Mouse (Mus musculus) liver, adult 2 months (tissue): Measurements from ENCODE around the gene Anks1b. TPM values are rescaled to one million over a fixed set of nuclear protein-coding genes. Genes with fewer than 3 reads are reported as not detected.

ENCODE experiments used
- DNase-seq: peaks from one replicate; pipeline ENCODE4 v3.0.0-alpha.2; 2011; ENCODE audit warnings: low read depth, low spot score; ENCODE audit errors: extremely low read depth
- H3K27ac ChIP-seq: fragments of 200-500 bp; replicated peaks from 2 replicates; pipeline ENCODE4 v1.5.1; 2012; ENCODE audit warnings: low read depth, mild to moderate bottlenecking, control low read depth, inconsistent platforms, low read length; ENCODE audit not compliant: insufficient read depth
- H3K27me3 ChIP-seq: fragments of 200-500 bp; 2 replicates; pipeline ENCODE4 v1.6.1; 2012; ENCODE audit warnings: mild to moderate bottlenecking, moderate library complexity, low read length, inconsistent platforms; ENCODE audit not compliant: control insufficient read depth, insufficient read depth
- H3K36me3 ChIP-seq: fragments of 200-500 bp; 2 replicates; pipeline ENCODE4 v1.6.1; 2012; ENCODE audit warnings: low read length, inconsistent platforms; ENCODE audit not compliant: control insufficient read depth, insufficient read depth
- H3K4me1 ChIP-seq: fragments of 200-500 bp; 2 replicates; pipeline ENCODE4 v1.6.1; 2011; ENCODE audit warnings: low read length; ENCODE audit not compliant: control insufficient read depth, insufficient read depth
- H3K4me3 ChIP-seq: fragments of 200-500 bp; 2 replicates; pipeline ENCODE4 v1.5.1; 2011; ENCODE audit warnings: low read depth, mild to moderate bottlenecking, control low read depth, low read length, moderate library complexity; ENCODE audit not compliant: insufficient read depth
- H3K79me2 ChIP-seq: fragments of 200-500 bp; 2 replicates; pipeline ENCODE4 v1.6.1; 2012; ENCODE audit warnings: inconsistent platforms, mild to moderate bottlenecking, low read length, moderate library complexity; ENCODE audit not compliant: control insufficient read depth, insufficient read depth
- H3K9ac ChIP-seq: fragments of 200-500 bp; 2 replicates; pipeline ENCODE4 v1.6.1; 2012; ENCODE audit warnings: low read depth, mild to moderate bottlenecking, control low read depth, inconsistent platforms, low read length
- CTCF ChIP-seq: fragments of 200-500 bp; IDR thresholded peaks from 2 replicates; pipeline ENCODE4 v1.5.1; 2011; ENCODE audit warnings: low read depth, low read length, control low read depth
- POLR2A ChIP-seq: fragments of 200-500 bp; IDR thresholded peaks from 2 replicates; pipeline ENCODE4 v1.6.1; 2011; ENCODE audit warnings: low read length, control low read depth; ENCODE audit not compliant: insufficient read depth; ENCODE audit errors: extremely low read depth
- WGBS: fragments of 180-500 bp; shearing (Covaris S2); methylation state at CpG from one replicate; pipeline ENCODE4 v1.1.7; 2018; 5-methylcytosine and 5-hydroxymethylcytosine counted together
- polyA plus RNA-seq: library from polyadenylated mRNA; depleted of rRNA; stranded (reverse); fragments of >200 nt; gene quantifications from 2 replicates; pipeline ENCODE4 v1.2.3, GENCODE M21; 2012
- total RNA-seq: library from RNA; depleted of rRNA; stranded (reverse); fragments of >200 nt; gene quantifications from 2 replicates; pipeline ENCODE4 v1.2.3, GENCODE M21; 2014

Gene Anks1b
- total and polyA plus RNA-seq, 2 experiments, result under 0.01 TPM; not detected in 1

DNA sequence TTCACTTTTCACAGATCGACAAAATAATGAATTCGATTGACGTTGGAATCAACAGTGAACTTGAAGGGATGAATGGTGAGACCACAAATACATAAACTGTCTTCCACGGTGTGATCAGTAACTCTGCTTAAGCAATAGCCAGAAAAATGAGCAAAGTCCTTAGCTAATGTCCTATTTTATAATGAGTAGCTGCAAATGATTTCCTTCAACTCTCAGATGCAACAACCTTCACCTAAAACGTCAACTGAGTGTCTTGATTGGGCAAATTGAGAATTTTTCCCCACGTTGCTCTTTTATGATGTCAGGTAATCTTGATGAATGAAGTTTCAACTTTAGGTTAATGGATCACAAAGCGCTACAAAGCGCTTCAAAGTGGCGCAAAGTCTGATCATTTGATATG, 639.5 kb downstream of the Anks1b start:
- Histone ChIP-seq H3K4me1 (no peaks in the 10 kb centered on the region), H3K9ac (no peak overlapping the region), H3K36me3 (no peaks in the 10 kb centered on the region), H3K27ac (no peak overlapping the region), H3K79me2 (no peaks in the 10 kb centered on the region), H3K27me3 (no peaks in the 10 kb centered on the region), H3K4me3 (no peak overlapping the region)
- TF ChIP-seq CTCF, result no peak
- TF ChIP-seq POLR2A, result no peak
- no peak for DNase-seq
- 84% methylated on average over 9 of the region's 9 CpGs for WGBS

DNA sequence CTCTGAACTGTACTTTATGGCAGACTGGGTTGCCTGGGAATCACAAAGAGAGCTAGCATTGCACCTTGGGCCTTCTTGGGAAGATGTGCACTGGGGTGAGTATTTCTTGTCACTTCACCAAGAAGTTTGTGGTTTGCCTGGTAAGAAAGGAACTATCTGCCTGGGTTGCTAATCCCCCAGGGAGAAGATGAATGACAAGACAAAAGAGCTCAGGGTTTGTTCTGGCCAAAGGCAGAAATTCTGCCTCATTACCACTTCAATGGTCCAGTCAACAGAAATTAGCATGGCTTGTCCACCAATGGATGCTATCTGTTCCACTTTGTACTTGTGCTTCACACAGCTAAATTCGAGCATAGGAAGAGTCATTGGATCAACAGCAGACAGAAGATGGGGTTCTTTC, 658.5 kb downstream of the Anks1b start:
- Histone ChIP-seq H3K9ac (no peak overlapping the region), H3K79me2 (no peaks in the 10 kb centered on the region), H3K27ac (no peak overlapping the region), H3K27me3 (no peaks in the 10 kb centered on the region), H3K4me3 (no peak overlapping the region), H3K36me3 (no peaks in the 10 kb centered on the region), H3K4me1 (no peaks in the 10 kb centered on the region)
- no peak for DNase-seq
- WGBS, result 46% methylated on average over 1 of the region's 1 CpGs
- no peak for TF ChIP-seq CTCF
- no peak for TF ChIP-seq POLR2A

DNA sequence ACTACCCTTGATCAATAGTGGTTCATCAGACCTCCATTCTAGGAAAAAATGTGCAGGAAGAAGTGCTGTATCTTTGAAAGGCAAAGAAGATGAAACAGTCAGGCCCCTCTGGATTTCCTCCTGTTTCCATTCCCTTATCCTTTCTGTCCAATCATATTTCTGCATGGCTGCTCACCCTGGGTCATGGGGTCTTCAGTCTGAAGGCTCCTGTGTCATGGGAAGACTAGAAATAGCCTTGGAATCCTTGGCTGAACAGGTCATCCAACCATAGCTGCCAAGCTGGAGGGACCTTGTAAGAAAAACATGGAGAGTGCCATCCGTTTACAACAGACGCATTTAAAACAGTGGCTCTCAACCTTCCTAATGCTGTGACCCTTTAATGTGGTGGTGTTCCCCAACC, 662.1 kb downstream of the Anks1b start:
- TF ChIP-seq CTCF (no peak), POLR2A (no peak)
- H3K4me3 ChIP-seq, result no peak overlapping the region
- H3K36me3 ChIP-seq, result no peaks in the 10 kb centered on the region
- H3K27ac ChIP-seq, result no peak overlapping the region
- H3K4me1 ChIP-seq, result no peaks in the 10 kb centered on the region
- WGBS, result 89% methylated on average over 2 of the region's 2 CpGs
- H3K9ac ChIP-seq, result no peak overlapping the region
- H3K27me3 ChIP-seq, result no peaks in the 10 kb centered on the region
- no peak for DNase-seq
- no peaks in the 10 kb centered on the region for H3K79me2 ChIP-seq

DNA sequence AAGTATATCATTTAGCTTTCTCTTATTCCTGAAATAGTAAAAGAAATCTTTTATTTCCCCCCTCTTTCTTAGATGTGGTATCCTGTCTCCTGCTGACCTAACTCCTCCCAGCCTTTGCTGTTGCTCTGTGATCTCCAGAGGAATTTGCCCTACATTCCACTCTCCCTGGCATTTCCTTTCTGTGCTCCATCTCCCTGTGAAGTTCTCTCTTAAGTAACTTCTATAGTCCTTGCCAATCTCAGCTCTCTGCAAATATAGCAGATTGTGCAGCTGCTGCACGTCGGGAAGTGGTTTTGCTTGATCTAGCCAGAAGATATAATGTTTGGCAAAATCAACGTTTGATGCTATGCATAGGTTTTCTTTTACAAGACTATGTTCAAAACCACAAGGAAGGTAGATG, 673.3 kb downstream of the Anks1b start:
- no peak overlapping the region for H3K4me3 ChIP-seq
- 45% methylated on average over 3 of the region's 3 CpGs for WGBS
- no peaks in the 10 kb centered on the region for H3K36me3 ChIP-seq
- H3K79me2 ChIP-seq, result no peaks in the 10 kb centered on the region
- H3K27ac ChIP-seq, result no peak overlapping the region
- no peaks in the 10 kb centered on the region for H3K27me3 ChIP-seq
- no peak for DNase-seq
- TF ChIP-seq CTCF (no peak), POLR2A (no peak)
- no peaks in the 10 kb centered on the region for H3K4me1 ChIP-seq
- no peak overlapping the region for H3K9ac ChIP-seq

DNA sequence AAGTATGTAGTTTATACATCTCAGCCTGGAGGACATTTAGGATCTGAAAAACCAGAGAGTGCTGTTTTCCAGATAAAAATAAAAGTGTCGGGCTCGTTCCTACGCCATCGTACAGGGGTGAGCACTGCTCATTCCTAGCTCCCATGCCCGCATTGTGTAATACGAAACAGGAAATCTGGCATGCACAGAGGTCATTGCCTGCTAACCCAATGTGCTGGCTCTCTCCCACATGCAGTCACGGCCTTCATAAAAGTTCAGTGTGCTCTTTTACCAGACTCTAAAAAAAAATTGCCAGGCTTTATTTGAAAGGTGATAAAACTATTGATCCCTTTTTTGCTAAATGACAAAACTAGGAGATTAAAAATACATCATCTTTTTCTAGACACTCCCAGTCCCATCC, 689.6 kb downstream of the Anks1b start:
- H3K9ac ChIP-seq, result no peak overlapping the region
- no peak overlapping the region for H3K4me3 ChIP-seq
- no peaks in the 10 kb centered on the region for H3K27me3 ChIP-seq
- no peaks in the 10 kb centered on the region for H3K36me3 ChIP-seq
- WGBS, result 55% methylated on average over 7 of the region's 7 CpGs
- no peaks in the 10 kb centered on the region for H3K4me1 ChIP-seq
- no peak overlapping the region for H3K27ac ChIP-seq
- peak; percentile 83 for DNase-seq
- H3K79me2 ChIP-seq, result no peaks in the 10 kb centered on the region
- TF ChIP-seq CTCF (no peak), POLR2A (no peak)

DNA sequence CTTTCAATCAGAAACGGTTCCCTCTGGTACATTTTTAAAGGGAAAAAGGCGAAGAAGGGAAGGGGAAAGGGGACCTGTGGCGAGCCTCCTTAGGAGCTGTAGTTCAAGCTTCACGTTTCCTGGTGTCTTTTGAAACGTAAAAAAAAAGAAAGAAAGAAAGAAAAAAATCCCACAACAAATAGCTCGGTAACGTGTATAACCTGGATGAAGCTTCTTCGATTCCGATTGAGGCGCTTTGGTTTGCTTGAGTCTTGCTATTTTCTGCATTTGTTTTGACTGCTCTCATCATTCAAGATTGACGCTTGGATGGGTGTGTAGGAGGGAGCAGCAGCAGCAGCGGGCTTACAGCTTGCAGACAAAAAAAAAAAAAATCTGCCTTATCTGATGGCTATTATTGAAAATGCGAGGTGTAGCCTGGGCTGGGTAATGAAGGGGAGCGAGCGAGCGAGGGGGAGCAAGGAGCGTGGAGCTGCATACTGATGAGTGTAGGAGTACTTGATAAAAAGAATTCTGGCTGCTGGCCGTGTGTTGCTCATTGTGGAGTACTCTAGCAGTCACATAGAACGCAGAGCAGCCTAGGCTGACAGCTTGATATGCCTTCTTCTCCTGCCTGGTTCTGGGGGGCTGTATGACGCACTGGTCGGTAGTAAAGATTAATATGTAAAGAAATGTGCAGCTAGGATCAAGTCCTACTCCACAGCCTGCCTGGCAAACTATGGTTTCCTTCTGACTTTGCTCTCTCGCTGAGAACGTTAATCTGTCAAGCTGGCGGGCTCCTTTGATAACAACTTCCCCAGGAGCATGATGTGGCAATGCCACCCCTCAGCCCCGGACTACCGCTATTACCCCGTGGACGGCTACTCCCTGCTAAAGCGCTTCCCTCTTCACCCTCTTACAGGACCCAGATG, 703.1 kb downstream of the Anks1b start:
- no peak for DNase-seq
- H3K36me3 ChIP-seq, result no peaks in the 10 kb centered on the region
- H3K27me3 ChIP-seq, result peaks cover 3% of the 10 kb centered on the region; the same call in 1 of the 2 replicates
- H3K4me1 ChIP-seq, result no peaks in the 10 kb centered on the region
- no peak overlapping the region for H3K9ac ChIP-seq
- no peaks in the 10 kb centered on the region for H3K79me2 ChIP-seq
- H3K27ac ChIP-seq, result no peak overlapping the region
- H3K4me3 ChIP-seq, result no peak overlapping the region
- TF ChIP-seq POLR2A (no peak), CTCF (no peak)
- 46% methylated on average over 29 of the region's 29 CpGs for WGBS
